Mouse (Mus musculus): Measurements from ENCODE around the gene Igf2bp2. TPM values are rescaled to one million over a fixed set of nuclear protein-coding genes. Genes with fewer than 3 reads are reported as not detected.
A peak's percentile ranks its signal among the peaks of the same experiment; 100 is the strongest.

Gene Igf2bp2
- total and polyA plus RNA-seq, 3 experiments, result 0.43 to 1.5 (median 0.51) TPM

GRCm38 (mm10) chr16:22100067-22100466 is 63.0 kb downstream of the Igf2bp2 start:
- H3K4me2 ChIP-seq (ENCODE audit: insufficient read depth, low read depth, poor library complexity, severe bottlenecking), result no peak overlapping the region
- dilution Hi-C loops (cut with MboI; ENCODE audit: extremely low pct_ligation_motif_present, extremely low pct_unique_long_range_greater_than_20kb, low sequenced_read_pairs) (no loop called here), in situ Hi-C loops (cut with MboI; ENCODE audit: low pct_ligation_motif_present, low pct_unique_long_range_greater_than_20kb, low sequenced_read_pairs) (no loop called here)
- peaks cover 4% of the 10 kb centered on the region for H3K27me3 ChIP-seq (replicated peaks)
- no peak overlapping the region for H3K27ac ChIP-seq (ENCODE audit: insufficient read depth, low read depth)
- no peaks in the 10 kb centered on the region for H3K9me3 ChIP-seq (replicated peaks; ENCODE audit: low read length)
- peaks cover 2 to 22% of the 10 kb centered on the region in 2 experiments; a peak in 3 of 4 replicates for H3K4me1 ChIP-seq (ENCODE audit: control insufficient read depth in 1 of 2, insufficient read depth in 2 of 2)
- no peaks in the 10 kb centered on the region for H3K79me2 ChIP-seq (replicated peaks; ENCODE audit: control insufficient read depth, extremely low read depth, insufficient read depth, poor library complexity, severe bottlenecking)
- no peak overlapping the region for H3K9ac ChIP-seq (ENCODE audit: insufficient read depth, low read depth)
- H3K4me3 ChIP-seq (replicated peaks in 1 of 3; ENCODE audit: low read depth in 2 of 3, low read length in 2 of 3, poor library complexity in 1 of 3), result no peak overlapping the region
- no peaks in the 10 kb centered on the region for H3K36me3 ChIP-seq (replicated peaks in 1 of 2; ENCODE audit: control insufficient read depth in 1 of 2, insufficient read depth in 1 of 2, low read length in 1 of 2)
- no peak for TF ChIP-seq BHLHE40 (IDR thresholded peaks at IDR 0.05; ENCODE audit: low read depth, low read length)
- TF ChIP-seq ZKSCAN1 (IDR thresholded peaks at IDR 0.05; ENCODE audit: borderline replicate concordance, low read depth, low read length), result no peak
- TF ChIP-seq MYC (IDR thresholded peaks at IDR 0.05; ENCODE audit: low read depth, low read length), result no peak
- TF ChIP-seq CTCF (conservative IDR thresholded peaks at IDR 0.05 in 1 of 2, IDR thresholded peaks at IDR 0.05 in 1 of 2; ENCODE audit: low read depth in 2 of 2, low read length in 2 of 2), result peak; percentile 44 to 70; a peak in 3 of 4 replicates
- peak; percentile 43 for TF ChIP-seq SMC3 (IDR thresholded peaks at IDR 0.05; ENCODE audit: low read depth, low read length)
- peak; percentile 73 for TF ChIP-seq RAD21 (IDR thresholded peaks at IDR 0.05; ENCODE audit: low read depth, low read length)
- no peak for TF ChIP-seq MAZ (IDR thresholded peaks at IDR 0.05; ENCODE audit: low read depth, low read length)
- no peak for TF ChIP-seq HCFC1 (IDR thresholded peaks at IDR 0.05; ENCODE audit: low read depth, low read length)
- no peak for TF ChIP-seq POLR2AphosphoS2 (IDR thresholded peaks at IDR 0.05; ENCODE audit: low read depth, low read length)
- no peak for TF ChIP-seq GABPA (IDR thresholded peaks at IDR 0.05; ENCODE audit: insufficient replicate concordance, low read depth, low read length)
- TF ChIP-seq MEF2A (IDR thresholded peaks at IDR 0.05; ENCODE audit: borderline replicate concordance, low read depth, low read length), result no peak
- TF ChIP-seq ZMIZ1 (IDR thresholded peaks at IDR 0.05; ENCODE audit: low read depth, low read length), result no peak
- TF ChIP-seq IRF4 (IDR thresholded peaks at IDR 0.05; ENCODE audit: low read depth, low read length), result no peak
- no peak for TF ChIP-seq JUN (IDR thresholded peaks at IDR 0.05; ENCODE audit: insufficient read depth, low read depth, low read length)
- DNase-seq (ENCODE audit: extremely low read depth), result no peak

- no peak overlapping the region for H3K4me2 ChIP-seq (ENCODE audit: insufficient read depth, low read depth, poor library complexity, severe bottlenecking)
- H3K9me3 ChIP-seq (replicated peaks; ENCODE audit: low read length), result no peaks in the 10 kb centered on the region
- TF ChIP-seq MXI1 (IDR thresholded peaks at IDR 0.05; ENCODE audit: low read depth, low read length) (no peak), MAZ (IDR thresholded peaks at IDR 0.05; ENCODE audit: low read depth, low read length) (no peak)
- H3K27me3 ChIP-seq (replicated peaks), result peaks cover 1% of the 10 kb centered on the region
- no peak overlapping the region for H3K4me3 ChIP-seq (replicated peaks in 1 of 3; ENCODE audit: low read depth in 2 of 3, low read length in 2 of 3, poor library complexity in 1 of 3)
- H3K4me1 ChIP-seq (ENCODE audit: control insufficient read depth in 1 of 2, insufficient read depth in 2 of 2), result peaks cover 6 to 28% of the 10 kb centered on the region in 2 experiments; a peak in 3 of 4 replicates
- dilution Hi-C loops (cut with MboI; ENCODE audit: extremely low pct_ligation_motif_present, extremely low pct_unique_long_range_greater_than_20kb, low sequenced_read_pairs), result no loop called here
- in situ Hi-C loops (cut with MboI; ENCODE audit: low pct_ligation_motif_present, low pct_unique_long_range_greater_than_20kb, low sequenced_read_pairs), result no loop called here
- no peak for DNase-seq (ENCODE audit: extremely low read depth)
- H3K79me2 ChIP-seq (replicated peaks; ENCODE audit: control insufficient read depth, extremely low read depth, insufficient read depth, poor library complexity, severe bottlenecking), result no peaks in the 10 kb centered on the region
- no peak overlapping the region for H3K27ac ChIP-seq (ENCODE audit: insufficient read depth, low read depth)
- no peaks in the 10 kb centered on the region for H3K36me3 ChIP-seq (replicated peaks in 1 of 2; ENCODE audit: control insufficient read depth in 1 of 2, insufficient read depth in 1 of 2, low read length in 1 of 2)
- no peak overlapping the region for H3K9ac ChIP-seq (ENCODE audit: insufficient read depth, low read depth)
These were observed 65.4 kb downstream of the Igf2bp2 start for GRCm38 (mm10) chr16:22097659-22098058.

All from CH12.LX (cell line).